Mouse (Mus musculus): ENCODE measurements at regions not wholly inside any gene's neighbourhood (a gene's known extent, or its start where the extent isn't known, plus 50 kb on each side); places are given as distances from the start of the nearest gene placed in this dataset.

GRCm38 (mm10) chrX:121301915-121302314 lies 989.0 kb upstream of the H2afb3 start:
- no peak overlapping the region for H3K4me3 ChIP-seq

GRCm38 (mm10) chrX:121291239-121291638 lies 978.3 kb upstream of the H2afb3 start:
- Histone ChIP-seq H3K9me3 (replicated peaks) (no peaks in the 10 kb centered on the region), H3K4me3 (no peak overlapping the region), H3K36me3 (no peaks in the 10 kb centered on the region), H3K4me1 (no peaks in the 10 kb centered on the region), H3K27me3 (ENCODE audit: low read depth, poor library complexity, severe bottlenecking) (no peaks in the 10 kb centered on the region), H3K27ac (no peak overlapping the region)
- DNase-seq (ENCODE audit: low spot score), result no peak

More at GRCm38 (mm10) chrX:121301915-121302314, 989.0 kb upstream of the H2afb3 start:
- H3K27me3 ChIP-seq (ENCODE audit: low read depth, poor library complexity, severe bottlenecking), result no peaks in the 10 kb centered on the region
- WGBS, result 78% methylated on average over 6 of the region's 6 CpGs
- H3K4me1 ChIP-seq, result no peaks in the 10 kb centered on the region
- no peaks in the 10 kb centered on the region for H3K9me3 ChIP-seq (replicated peaks)
- DNase-seq (ENCODE audit: low spot score), result no peak
- H3K36me3 ChIP-seq, result no peaks in the 10 kb centered on the region
- H3K27ac ChIP-seq, result no peak overlapping the region

GRCm38 (mm10) chrX:121270071-121270470 lies 957.2 kb upstream of the H2afb3 start:
- no peak overlapping the region for H3K4me3 ChIP-seq
- H3K36me3 ChIP-seq, result no peaks in the 10 kb centered on the region
- no peaks in the 10 kb centered on the region for H3K27me3 ChIP-seq (ENCODE audit: low read depth, poor library complexity, severe bottlenecking)
- no peak for DNase-seq (ENCODE audit: low spot score)
- no peaks in the 10 kb centered on the region for H3K9me3 ChIP-seq (replicated peaks)
- H3K4me1 ChIP-seq, result no peaks in the 10 kb centered on the region
- H3K27ac ChIP-seq, result no peak overlapping the region

GRCm38 (mm10) chrX:121269620-121270019 lies 956.7 kb upstream of the H2afb3 start:
- WGBS, result 35% methylated on average over 2 of the region's 2 CpGs
- Histone ChIP-seq H3K4me1 (no peaks in the 10 kb centered on the region), H3K4me3 (no peak overlapping the region), H3K9me3 (replicated peaks) (no peaks in the 10 kb centered on the region), H3K27me3 (ENCODE audit: low read depth, poor library complexity, severe bottlenecking) (no peaks in the 10 kb centered on the region), H3K36me3 (no peaks in the 10 kb centered on the region), H3K27ac (no peak overlapping the region)
- DNase-seq (ENCODE audit: low spot score), result no peak

- H3K36me3 ChIP-seq, result no peaks in the 10 kb centered on the region
These were observed 919.5 kb upstream of the H2afb3 start for GRCm38 (mm10) chrX:121232142-121233000.

More at GRCm38 (mm10) chrX:121232142-121233000, 919.5 kb upstream of the H2afb3 start:
- 34% methylated on average over 3 of the region's 3 CpGs for WGBS
- 0 out of 2 replicates have a peak, but pooled peaks cover 3% of the 10 kb centered on the region for H3K4me1 ChIP-seq
- H3K4me3 ChIP-seq, result no peak overlapping the region
- H3K27ac ChIP-seq, result no peak overlapping the region
- no peaks in the 10 kb centered on the region for H3K9me3 ChIP-seq (replicated peaks)
- peak; percentile 33 for DNase-seq (ENCODE audit: low spot score)
- H3K27me3 ChIP-seq (ENCODE audit: low read depth, poor library complexity, severe bottlenecking), result no peaks in the 10 kb centered on the region

All from limb, embryonic 10.5 days (tissue).